Mouse (Mus musculus): Measurements from ENCODE around the gene Mios.

The Mios gene

DNA sequence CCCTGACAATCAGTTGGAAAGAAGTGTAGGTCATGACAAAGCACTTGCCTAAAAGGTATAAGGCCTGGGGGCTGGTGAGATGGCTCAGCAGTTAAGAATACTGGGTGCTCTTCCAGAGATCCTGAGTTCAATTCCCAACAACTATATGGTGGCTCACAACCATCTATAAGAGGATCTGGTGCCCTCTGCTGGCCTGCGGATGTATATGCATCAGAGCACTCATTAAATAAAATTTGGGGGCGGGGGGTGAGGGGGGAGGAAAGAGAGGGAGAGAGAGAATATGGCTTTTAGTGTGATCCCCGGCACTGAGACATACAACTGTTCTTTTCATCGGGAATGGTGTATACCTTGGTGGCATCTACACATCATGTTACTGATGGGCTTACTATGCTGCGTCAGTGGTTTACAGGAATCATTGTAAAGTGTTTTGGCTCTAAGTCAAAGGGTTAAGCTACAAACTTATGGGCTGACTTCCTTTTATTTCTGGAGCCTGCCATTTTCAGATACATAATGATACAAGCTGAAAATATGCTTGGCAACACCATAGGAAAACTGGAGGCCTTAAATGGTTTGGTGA is 69.5 kb downstream of the Mios start:
- DNase-seq (ENCODE audit: low spot score in 2 of 2) = no peak

DNA sequence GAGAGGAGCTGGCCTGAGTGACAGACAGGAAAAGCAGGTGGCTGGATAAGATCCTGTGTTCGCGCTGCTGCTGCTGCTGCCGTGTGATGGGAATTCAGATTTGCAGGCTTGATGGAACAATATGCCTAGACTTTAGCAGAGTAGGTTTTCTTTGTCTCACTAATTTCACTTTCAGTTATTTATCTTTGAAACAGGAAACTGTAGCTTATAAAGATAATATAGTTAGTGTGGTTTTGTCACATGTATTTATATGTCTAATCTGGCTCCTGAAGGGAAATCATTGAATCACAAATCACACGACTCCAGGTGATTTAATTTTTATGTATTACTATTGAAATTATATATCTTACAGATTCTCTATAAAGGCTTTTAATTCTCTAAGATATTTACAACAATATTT is 74.2 kb downstream of the Mios start:
- DNase-seq (ENCODE audit: low spot score in 2 of 2) = no peak

DNA sequence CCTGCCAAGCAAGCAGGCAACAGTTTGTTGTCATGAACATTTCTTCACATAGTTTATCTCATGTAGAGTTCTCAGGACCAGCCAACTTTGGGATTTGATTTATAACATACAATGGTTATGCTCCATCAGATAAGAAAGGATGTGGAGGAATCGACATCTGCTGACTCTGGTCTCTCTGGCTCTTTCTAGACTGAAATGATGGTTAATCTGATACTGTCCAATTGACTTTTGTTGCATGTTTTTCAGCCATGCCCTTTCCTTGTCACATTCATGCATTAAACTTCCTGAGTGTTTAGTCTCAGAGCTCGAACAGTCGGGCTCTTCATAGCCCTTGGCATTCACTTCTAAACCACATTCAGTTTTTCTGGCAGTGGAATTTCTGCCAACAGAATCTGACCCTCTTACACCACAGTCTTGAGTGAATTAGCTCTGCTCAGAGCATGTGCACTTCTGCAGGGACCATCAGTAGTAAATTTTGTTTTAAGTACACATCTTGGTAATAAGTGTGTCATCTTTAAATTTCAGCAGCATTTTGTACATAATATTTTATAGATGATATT is 76.5 kb downstream of the Mios start:
- no peak for DNase-seq (ENCODE audit: low spot score in 2 of 2)
